Mouse (Mus musculus): ENCODE measurements around the gene Batf3. TPM values are rescaled to one million over a fixed set of nuclear protein-coding genes. Genes with fewer than 3 reads are reported as not detected.

Batf3 gene
- polyA plus RNA-seq, 1 experiment, result 4.7 TPM

GRCm38 (mm10) chr1:191086304-191086878 is 11.3 kb upstream of the Batf3 start:
- no peak for DNase-seq (ENCODE audit: low spot score)

GRCm38 (mm10) chr1:191086960-191087359 is 10.7 kb upstream of the Batf3 start:
- DNase-seq (ENCODE audit: low spot score), result no peak

DNA sequence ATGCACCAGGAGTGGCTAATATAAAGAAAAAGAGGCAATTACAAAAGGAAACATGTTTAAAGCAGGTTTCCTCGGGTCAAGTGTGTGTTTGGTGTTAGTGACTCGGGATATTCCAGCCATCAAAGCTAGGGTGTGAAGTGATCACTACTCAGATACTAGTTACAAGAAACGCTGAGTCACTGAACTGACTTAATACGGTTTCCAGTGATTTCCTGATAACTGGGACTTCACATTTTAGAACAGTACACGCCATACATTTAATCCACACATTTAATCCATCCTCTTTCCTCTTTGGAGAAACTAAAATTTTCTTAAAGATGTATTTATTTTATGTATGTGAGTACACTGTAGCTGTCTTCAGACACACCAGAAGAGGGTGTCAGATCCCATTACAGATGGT is 9.7 kb upstream of the Batf3 start:
- DNase-seq (ENCODE audit: low spot score), result no peak

- DNase-seq (ENCODE audit: low spot score), result no peak
These were observed 8.3 kb upstream of the Batf3 start for GRCm38 (mm10) chr1:191089355-191089754.

GRCm38 (mm10) chr1:191092050-191092449 is 5.6 kb upstream of the Batf3 start:
- DNase-seq (ENCODE audit: low spot score), result no peak

DNA sequence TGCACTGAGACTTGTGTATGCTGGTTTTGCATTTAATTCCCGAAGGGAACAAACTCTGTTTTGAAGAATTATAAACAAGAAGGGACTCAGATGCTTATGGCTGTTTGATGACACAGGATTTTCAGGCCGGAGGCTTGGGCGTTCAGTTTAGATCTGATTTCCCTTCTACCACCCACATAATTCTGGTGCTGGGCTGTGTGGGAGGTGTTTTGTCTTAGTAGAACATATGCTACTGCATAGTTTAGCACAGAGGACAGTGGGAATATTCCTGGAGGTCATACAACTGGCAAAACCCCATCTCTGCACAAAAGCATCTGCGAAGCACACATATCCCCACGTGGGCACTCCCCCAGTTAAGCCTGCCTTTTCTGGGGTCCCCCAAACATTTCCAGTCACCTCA is 4.1 kb upstream of the Batf3 start:
- DNase-seq (ENCODE audit: low spot score), result no peak

DNA sequence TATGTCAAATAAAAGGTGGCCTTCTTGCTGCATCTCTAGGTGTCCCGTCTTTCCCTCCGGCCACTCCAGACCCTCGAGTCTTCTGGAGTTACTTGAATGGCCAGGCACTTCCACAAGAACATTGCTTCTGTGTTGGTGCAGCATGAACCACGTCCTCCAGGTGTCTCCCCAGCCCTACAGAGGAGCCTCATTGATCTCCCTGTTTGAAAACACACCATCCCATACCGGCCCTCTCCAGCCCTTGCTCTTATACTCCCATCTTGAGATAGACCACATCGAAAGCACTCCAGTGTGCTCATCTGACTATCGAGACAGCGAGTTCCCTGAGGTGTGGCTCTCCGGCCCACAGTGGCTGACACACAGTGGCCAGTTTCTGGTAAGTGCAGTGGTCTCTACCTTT is 2.6 kb upstream of the Batf3 start:
- no peak for DNase-seq (ENCODE audit: low spot score)

DNA sequence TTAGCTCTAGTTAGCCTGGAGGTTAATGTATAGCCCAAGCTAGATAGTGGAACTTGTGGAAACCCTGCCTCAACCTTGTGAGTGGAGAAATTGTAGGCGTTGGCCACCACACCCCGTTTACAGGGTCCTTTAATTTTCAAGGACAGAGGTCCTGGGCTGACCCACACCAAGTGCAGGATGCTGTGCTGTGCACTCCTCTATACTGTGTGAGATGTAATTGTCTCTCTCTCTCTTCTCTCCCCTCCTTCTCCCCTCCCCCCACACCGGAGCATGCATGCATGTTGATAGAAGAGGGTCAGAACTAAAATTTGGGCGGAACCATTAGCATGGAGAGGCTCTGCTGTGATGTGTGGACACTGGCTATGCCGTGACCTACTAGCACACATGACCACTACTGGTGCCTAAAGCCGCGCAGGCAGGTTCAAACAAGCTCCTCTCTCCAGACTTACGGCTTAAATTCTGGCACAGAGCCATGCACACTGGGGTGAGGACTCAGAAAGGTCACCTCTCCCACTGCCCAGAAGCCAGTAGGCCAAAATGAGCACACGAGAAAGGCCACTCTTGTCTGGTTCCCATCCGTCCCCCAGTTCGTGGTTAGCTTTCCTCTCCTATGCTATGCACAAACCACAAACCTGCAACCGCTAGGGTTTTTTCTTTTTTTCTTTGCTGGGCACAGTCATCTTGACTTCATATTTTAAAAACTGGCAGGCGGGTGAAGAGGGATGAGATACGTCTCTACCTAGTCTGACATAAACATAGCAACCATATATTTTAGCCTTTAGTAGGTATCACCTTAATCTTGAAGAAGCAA is 571 bp upstream of the Batf3 start:
- no peak for DNase-seq (ENCODE audit: low spot score)

GRCm38 (mm10) chr1:191099114-191099513 is 1.5 kb downstream of the Batf3 start:
- no peak for DNase-seq (ENCODE audit: low spot score)

DNA sequence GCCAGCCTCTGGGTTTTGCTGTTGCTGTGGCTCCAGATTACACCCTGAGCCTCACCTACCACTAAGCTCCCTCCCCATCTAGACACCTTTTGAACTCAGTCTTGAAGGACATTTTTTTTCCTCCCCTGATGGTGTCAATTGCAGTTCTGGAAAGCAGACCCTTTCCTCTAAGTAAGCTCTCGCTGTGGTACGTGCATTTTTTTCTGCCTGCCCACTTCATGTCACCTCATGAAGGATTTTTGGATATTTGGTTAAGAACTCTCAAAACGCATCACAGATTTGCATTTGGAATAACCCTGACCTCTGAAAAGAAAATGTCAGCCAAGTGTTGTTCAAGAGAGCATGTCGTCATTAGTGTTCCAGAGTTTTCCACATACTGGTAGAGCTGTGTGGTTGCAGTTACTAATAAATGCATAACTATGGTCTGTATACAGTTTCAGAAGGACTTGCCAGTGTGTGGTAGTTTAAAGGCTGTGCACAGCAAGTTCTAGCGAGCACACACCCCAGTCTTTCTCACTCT is 2.2 kb downstream of the Batf3 start:
- no peak for DNase-seq (ENCODE audit: low spot score)

DNA sequence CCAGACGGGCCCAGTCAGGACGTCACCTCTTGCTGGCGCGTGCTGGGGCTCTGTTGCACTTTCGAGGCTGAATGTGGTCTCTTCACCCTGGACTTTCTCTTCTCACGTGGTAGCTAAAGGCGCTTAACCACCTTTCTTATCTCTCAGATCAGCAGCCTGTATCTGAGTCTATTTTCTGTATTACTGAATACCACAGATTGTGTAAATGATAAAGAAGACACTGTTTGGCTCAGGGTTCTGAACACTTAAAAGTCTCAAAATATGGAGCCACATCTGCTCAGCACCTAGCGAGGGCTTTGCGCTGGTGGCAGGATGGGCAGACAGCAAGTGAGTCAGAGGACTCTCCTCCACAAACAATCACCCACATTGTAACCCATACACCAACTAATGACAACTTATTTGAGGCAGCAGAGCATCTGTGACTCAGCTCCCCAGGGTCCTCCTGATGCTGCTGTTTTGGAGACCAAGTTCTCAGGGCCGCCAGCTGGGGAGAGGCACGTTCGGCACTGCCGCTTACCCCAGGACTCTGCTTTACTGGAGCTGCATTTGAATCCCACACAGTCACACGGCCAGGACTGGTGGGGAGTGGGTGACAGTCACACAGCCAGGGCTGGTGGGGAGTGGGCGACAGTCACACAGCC is 5.2 kb downstream of the Batf3 start:
- DNase-seq (ENCODE audit: low spot score), result no peak

DNA sequence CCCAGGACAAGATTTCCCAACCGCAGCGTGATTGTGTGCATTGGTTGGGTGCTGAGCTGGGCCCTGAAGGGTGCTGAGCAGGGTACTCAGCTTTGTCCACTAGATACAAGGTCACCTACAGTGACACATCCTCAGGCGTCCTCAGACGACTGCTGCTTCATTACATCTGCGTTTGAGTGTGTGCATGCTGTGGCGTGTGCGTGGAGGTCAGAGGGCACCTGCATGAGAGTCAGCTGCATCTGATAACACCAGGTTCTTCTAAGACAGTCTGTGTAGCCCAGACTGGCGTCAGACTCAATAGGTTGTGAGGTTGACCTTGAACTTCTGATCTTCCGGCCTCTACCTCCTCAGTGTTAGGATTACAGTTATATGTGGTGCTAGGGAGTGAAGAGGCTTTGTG is 7.6 kb downstream of the Batf3 start:
- no peak for DNase-seq (ENCODE audit: low spot score)

- DNase-seq (ENCODE audit: low spot score), result no peak
These were observed 9.7 kb downstream of the Batf3 start for GRCm38 (mm10) chr1:191107306-191107705.

- DNase-seq (ENCODE audit: low spot score), result no peak
These were observed 12.3 kb downstream of the Batf3 start for GRCm38 (mm10) chr1:191109907-191110306.

- DNase-seq (ENCODE audit: low spot score), result no peak
These were observed 13.5 kb downstream of the Batf3 start for GRCm38 (mm10) chr1:191111146-191111545.

DNA sequence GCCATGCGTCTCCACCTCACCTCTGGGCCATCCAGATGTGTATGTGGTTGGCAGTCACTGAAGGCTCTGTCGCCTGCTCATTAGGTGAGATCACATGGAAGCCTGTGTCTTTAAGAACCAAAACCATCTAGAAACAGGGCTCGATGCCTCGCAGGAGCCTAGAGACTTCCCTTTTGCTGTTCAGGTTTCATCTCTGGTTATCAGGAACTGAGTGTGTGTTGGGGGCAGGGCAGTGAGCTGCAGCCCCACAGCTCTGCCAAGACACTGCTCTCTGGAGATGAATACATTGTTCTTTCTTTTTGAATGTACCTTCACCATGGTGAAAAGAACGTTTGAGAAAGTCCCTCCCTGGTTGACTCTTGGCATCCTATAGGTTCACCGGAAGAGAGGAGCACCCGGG is 17.2 kb downstream of the Batf3 start:
- no peak for DNase-seq (ENCODE audit: low spot score)

DNA sequence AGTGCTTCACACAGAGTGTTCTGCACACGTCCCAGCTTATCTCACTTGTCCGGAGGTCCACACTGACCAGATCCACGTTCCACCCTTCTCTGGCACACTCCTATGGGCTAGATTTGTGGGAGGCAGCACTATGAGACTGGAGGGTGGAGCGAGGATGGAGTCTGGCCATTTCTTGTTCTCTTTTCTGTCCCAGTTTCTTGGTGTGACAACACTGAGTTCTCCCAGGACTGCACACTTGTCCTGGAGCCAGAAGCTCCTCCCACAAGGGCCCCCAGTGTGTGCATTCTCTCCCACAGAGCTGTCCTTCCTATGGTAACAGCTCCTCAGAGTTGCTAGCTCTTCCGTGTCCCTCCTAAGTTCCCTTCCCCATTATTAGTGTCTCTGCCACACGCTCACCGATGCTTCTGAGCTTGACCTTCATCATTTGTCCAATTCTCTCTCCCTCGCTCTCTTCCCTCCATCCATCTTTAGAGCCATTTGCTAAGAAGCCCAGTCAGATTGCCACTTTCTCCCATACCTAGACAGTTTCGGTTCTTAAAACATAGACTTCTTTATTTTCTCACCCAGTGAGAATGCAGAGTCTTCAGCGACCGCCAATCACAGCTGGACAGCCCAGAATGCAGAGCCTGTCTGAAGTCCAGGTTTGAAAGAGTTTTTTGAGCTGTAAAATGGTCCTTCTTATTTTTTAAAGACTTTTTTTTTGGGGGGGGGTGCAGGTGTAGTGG is 18.0 kb downstream of the Batf3 start:
- no peak for DNase-seq (ENCODE audit: low spot score)

GRCm38 (mm10) chr1:191122744-191123143 is 25.1 kb downstream of the Batf3 start:
- DNase-seq (ENCODE audit: low spot score), result no peak

GRCm38 (mm10) chr1:191123696-191124095 is 26.0 kb downstream of the Batf3 start:
- DNase-seq (ENCODE audit: low spot score), result no peak

- DNase-seq (ENCODE audit: low spot score), result no peak
These were observed 26.6 kb downstream of the Batf3 start for GRCm38 (mm10) chr1:191124288-191124687.

DNA sequence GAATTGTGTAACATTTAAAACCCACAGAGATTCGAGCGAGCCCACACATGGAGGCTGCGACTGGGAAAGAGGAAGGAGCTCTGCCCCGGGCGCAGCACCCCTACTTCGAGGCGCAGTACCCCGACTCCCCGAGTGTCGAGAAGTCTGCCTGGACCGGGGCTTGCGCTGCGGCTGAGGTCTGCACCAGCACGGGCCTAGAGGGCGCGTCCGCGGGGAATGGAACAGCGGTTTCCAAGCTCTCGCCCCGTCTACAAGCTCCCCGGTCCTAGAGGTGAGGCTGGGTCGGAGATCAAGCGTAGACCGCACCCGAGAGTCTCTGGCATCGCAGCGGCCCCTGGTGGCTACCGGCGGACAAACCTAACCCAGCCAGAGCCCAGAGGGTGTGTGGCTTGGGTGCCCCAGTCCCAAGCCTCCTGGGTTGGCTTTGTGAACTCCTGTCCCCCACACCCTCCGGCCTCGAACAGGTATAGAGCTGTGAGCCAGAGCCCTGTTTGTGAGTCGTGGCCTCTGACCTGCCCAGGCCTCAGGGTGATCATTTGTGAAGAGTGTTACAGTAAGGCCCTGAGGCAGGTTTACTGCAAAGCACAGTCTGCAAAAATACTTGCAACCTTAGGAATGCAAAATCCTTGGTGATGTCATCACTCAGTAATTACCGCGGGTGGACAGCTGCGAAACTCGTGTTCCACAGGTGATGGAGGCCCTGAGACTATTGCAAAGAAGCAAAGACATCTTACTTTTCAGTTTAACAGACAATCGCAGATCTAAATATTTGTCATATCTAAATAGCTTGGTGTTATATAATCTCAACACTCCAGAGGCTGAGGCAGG is 28.4 kb downstream of the Batf3 start:
- DNase-seq (ENCODE audit: low spot score), result peak; percentile 48
